Mouse (Mus musculus): ENCODE data around the gene Rcvrn. TPM values are rescaled to one million over a fixed set of nuclear protein-coding genes. Genes with fewer than 3 reads are reported as not detected.

Rcvrn gene
- polyA plus RNA-seq, 1 experiment from 2014 or later, result not detected

DNA sequence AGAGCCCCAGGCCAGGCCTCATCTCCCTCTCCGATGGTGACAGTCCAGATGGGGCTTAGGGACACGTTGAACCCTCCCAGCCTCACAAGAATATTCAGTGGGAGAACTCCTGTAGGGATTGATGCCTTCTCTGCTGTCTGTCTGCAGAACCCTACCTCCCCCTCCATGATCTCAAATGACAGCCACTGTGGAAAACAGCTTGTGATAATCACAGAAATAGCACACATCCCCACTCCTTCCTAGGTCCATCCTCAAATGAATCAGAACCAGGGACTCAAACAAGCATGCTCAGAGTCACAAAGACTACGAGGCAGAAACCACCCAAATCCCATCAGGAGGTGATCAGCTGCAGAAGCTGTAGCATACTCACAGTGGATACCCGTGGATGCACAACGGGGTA, 29.0 kb upstream of the Rcvrn start:
- DNase-seq (ENCODE audit: low spot score), result no peak
- H3K9me3 ChIP-seq (ENCODE audit: control insufficient read depth, low read length), result no peaks in the 10 kb centered on the region
- no peak for TF ChIP-seq CTCF (IDR thresholded peaks at IDR 0.05; ENCODE audit: low read depth)
- TF ChIP-seq EP300 (optimal IDR thresholded peaks at IDR 0.05), result no peak
- no peak overlapping the region for H3K4me3 ChIP-seq (ENCODE audit: low read depth, low read length)
- no peak overlapping the region for H3K27ac ChIP-seq (replicated peaks)
- H3K9ac ChIP-seq (ENCODE audit: low read length), result no peak overlapping the region
- H3K27me3 ChIP-seq (ENCODE audit: control insufficient read depth, insufficient read depth, low read length), result no peaks in the 10 kb centered on the region
- no peak overlapping the region for H3K4me2 ChIP-seq (replicated peaks; ENCODE audit: low read depth)
- 80% methylated on average over 5 of the region's 5 CpGs for WGBS
- H3K4me1 ChIP-seq (replicated peaks; ENCODE audit: control insufficient read depth, insufficient read depth), result no peaks in the 10 kb centered on the region
- no peaks in the 10 kb centered on the region for H3K36me3 ChIP-seq (ENCODE audit: control insufficient read depth, insufficient read depth, low read length)
- no peak for ATAC-seq (ENCODE audit: low FRiP score, low TSS enrichment)

DNA sequence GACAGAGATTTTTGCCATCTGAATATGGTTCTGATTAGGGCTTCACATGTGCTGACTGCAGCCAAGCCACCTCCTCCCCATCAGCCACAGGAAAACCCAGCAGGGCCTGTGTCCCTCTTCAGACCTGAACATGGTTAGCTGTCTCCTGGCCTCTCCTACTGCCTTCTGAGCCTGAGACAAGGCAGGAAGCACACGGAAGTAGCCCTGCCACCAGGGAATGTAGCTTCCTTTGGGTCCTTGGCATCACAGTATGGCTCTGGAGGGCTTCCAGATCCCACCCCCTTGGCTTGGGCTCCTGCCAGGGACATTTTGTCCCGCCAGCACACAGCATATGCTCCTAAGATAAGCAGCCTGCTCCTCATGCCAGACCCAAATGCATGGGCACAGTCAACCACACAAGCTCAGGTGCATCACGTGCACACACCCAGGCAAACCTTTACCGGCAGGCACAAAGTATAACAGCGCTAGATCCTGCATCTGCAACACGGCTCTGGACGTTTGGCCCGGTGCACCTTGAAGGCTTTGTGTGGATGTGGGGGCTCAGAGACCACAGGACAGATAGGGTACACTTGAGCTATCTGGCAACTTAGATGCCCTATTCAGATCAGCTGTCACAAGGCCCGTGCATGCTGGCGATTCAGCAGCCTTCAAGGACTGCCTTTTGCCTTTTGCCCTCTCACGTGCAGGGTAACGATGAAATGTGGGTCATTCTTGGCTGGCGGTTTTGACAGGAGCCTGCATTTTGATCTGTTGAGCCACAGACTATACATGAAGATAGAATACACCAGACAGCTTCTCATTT, 27.4 kb upstream of the Rcvrn start:
- ATAC-seq (ENCODE audit: low FRiP score, low TSS enrichment) (peak; percentile 39; the same call in 1 of the 2 replicates), DNase-seq (ENCODE audit: low spot score) (peak; percentile 44)
- TF ChIP-seq EP300 (optimal IDR thresholded peaks at IDR 0.05) (peak; percentile 48), CTCF (IDR thresholded peaks at IDR 0.05; ENCODE audit: low read depth) (no peak)
- Histone ChIP-seq H3K9me3 (ENCODE audit: control insufficient read depth, low read length) (no peaks in the 10 kb centered on the region), H3K4me2 (replicated peaks; ENCODE audit: low read depth) (no peak overlapping the region), H3K9ac (ENCODE audit: low read length) (no peak overlapping the region), H3K27me3 (ENCODE audit: control insufficient read depth, insufficient read depth, low read length) (no peaks in the 10 kb centered on the region), H3K4me1 (replicated peaks; ENCODE audit: control insufficient read depth, insufficient read depth) (no peaks in the 10 kb centered on the region), H3K4me3 (ENCODE audit: low read depth, low read length) (no peak overlapping the region), H3K36me3 (ENCODE audit: control insufficient read depth, insufficient read depth, low read length) (no peaks in the 10 kb centered on the region), H3K27ac (replicated peaks) (peak overlapping the region; percentile 45)
- WGBS, result 73% methylated on average over 13 of the region's 13 CpGs

DNA sequence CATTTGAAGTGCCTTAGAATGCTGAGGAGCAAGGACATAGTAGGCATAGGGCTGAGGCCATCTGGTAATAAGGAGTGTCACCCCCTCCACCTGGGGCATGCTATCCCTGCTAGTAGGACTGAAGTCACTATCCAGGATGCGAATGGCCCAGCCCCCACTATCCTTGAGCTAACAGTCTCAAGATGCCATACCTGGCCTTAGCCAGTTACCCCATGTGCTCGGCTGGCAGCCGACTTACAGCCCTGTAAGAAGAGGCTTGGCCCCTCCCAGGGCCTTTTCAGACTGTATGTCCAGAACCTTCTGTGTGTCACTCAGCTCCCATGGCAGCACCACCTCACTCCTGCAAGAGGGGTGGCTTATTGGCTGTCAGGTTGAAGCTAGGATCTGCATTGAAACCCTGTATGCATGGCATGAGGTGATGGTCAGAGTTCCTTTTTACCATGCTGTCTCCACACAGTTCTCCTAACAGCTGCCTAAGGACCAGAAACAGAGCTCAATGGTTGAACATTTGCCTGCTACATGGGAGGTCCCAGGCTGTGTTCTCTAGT, 26.6 kb upstream of the Rcvrn start:
- no peak overlapping the region for H3K4me3 ChIP-seq (ENCODE audit: low read depth, low read length)
- H3K27ac ChIP-seq (replicated peaks), result no peak overlapping the region
- no peak for ATAC-seq (ENCODE audit: low FRiP score, low TSS enrichment)
- TF ChIP-seq EP300 (optimal IDR thresholded peaks at IDR 0.05), result no peak
- TF ChIP-seq CTCF (IDR thresholded peaks at IDR 0.05; ENCODE audit: low read depth), result no peak
- H3K4me1 ChIP-seq (replicated peaks; ENCODE audit: control insufficient read depth, insufficient read depth), result no peaks in the 10 kb centered on the region
- H3K36me3 ChIP-seq (ENCODE audit: control insufficient read depth, insufficient read depth, low read length), result no peaks in the 10 kb centered on the region
- H3K9me3 ChIP-seq (ENCODE audit: control insufficient read depth, low read length), result no peaks in the 10 kb centered on the region
- H3K9ac ChIP-seq (ENCODE audit: low read length), result no peak overlapping the region
- no peaks in the 10 kb centered on the region for H3K27me3 ChIP-seq (ENCODE audit: control insufficient read depth, insufficient read depth, low read length)
- H3K4me2 ChIP-seq (replicated peaks; ENCODE audit: low read depth), result no peak overlapping the region
- WGBS, result 84% methylated on average over 3 of the region's 3 CpGs
- DNase-seq (ENCODE audit: low spot score), result no peak

DNA sequence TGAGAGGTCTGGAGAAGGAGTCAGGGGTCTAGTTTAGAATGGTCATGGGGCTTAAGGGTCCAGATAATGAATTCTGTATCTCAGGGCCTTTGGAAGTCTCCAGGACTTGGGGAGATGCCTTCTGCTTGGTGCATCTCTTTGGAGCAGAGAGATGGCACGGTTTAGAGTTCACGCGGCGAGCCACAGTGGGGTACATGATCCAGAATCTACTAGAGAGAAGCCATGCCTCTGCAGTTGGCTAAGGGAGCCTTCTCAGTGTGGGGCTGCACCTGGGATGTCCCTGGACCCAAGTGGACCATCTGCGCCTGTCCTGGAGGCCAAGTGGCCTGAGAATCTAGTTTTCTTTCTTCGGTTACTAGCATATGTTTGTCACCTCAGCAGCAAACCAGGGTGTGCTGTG, 25.1 kb upstream of the Rcvrn start:
- TF ChIP-seq CTCF (IDR thresholded peaks at IDR 0.05; ENCODE audit: low read depth), result no peak
- TF ChIP-seq EP300 (optimal IDR thresholded peaks at IDR 0.05), result no peak
- DNase-seq (ENCODE audit: low spot score) (no peak), ATAC-seq (ENCODE audit: low FRiP score, low TSS enrichment) (no peak)
- Histone ChIP-seq H3K4me3 (ENCODE audit: low read depth, low read length) (no peak overlapping the region), H3K27ac (replicated peaks) (no peak overlapping the region), H3K4me2 (replicated peaks; ENCODE audit: low read depth) (no peak overlapping the region), H3K4me1 (replicated peaks; ENCODE audit: control insufficient read depth, insufficient read depth) (no peaks in the 10 kb centered on the region), H3K9me3 (ENCODE audit: control insufficient read depth, low read length) (no peaks in the 10 kb centered on the region), H3K9ac (ENCODE audit: low read length) (no peak overlapping the region), H3K36me3 (ENCODE audit: control insufficient read depth, insufficient read depth, low read length) (no peaks in the 10 kb centered on the region), H3K27me3 (ENCODE audit: control insufficient read depth, insufficient read depth, low read length) (no peaks in the 10 kb centered on the region)
- 95% methylated on average over 6 of the region's 6 CpGs for WGBS

GRCm38 (mm10) chr11:67672140-67672539, 23.0 kb upstream of the Rcvrn start:
- H3K27ac ChIP-seq (replicated peaks), result no peak overlapping the region; the same call in 1 of the 2 replicates
- ATAC-seq (ENCODE audit: low FRiP score, low TSS enrichment), result peak; percentile 31; the same call in 1 of the 2 replicates
- H3K27me3 ChIP-seq (ENCODE audit: control insufficient read depth, insufficient read depth, low read length), result no peaks in the 10 kb centered on the region
- no peaks in the 10 kb centered on the region for H3K9me3 ChIP-seq (ENCODE audit: control insufficient read depth, low read length)
- H3K4me1 ChIP-seq (replicated peaks; ENCODE audit: control insufficient read depth, insufficient read depth), result no peaks in the 10 kb centered on the region
- no peak overlapping the region for H3K4me2 ChIP-seq (replicated peaks; ENCODE audit: low read depth)
- TF ChIP-seq CTCF (IDR thresholded peaks at IDR 0.05; ENCODE audit: low read depth) (no peak), EP300 (optimal IDR thresholded peaks at IDR 0.05) (no peak)
- WGBS, result 78% methylated on average over 5 of the region's 5 CpGs
- no peak for DNase-seq (ENCODE audit: low spot score)
- no peak overlapping the region for H3K4me3 ChIP-seq (ENCODE audit: low read depth, low read length)
- H3K36me3 ChIP-seq (ENCODE audit: control insufficient read depth, insufficient read depth, low read length), result no peaks in the 10 kb centered on the region
- no peak overlapping the region for H3K9ac ChIP-seq (ENCODE audit: low read length)
